Mouse (Mus musculus) embryo, embryonic 10 days (tissue): ENCODE data around the gene Mrtfa.
"Not testable (repeated sequence)": the region's sequence is repeated elsewhere in the genome, so short reads cannot be mapped to it uniquely, and the experiment has no call there.

Source experiments
- DNase-seq: peaks from one replicate; pipeline ENCODE4 v3.0.0-alpha.2; 2015; ENCODE audit warnings: low spot score

Gene Mrtfa

GRCm38 (mm10) chr15:81190630-81191178 lies at the start of gene Mrtfa:
TSS of gene Mrtfa (minus strand) at chr15:81190757.
- DNase-seq = peak; percentile 100

GRCm38 (mm10) chr15:81239794-81240343 lies 49.3 kb upstream of the Mrtfa start:
- no peak for DNase-seq

- peak; percentile 74 for DNase-seq
These were observed 48.7 kb upstream of the Mrtfa start for GRCm38 (mm10) chr15:81239261-81239660.

- no peak for DNase-seq
These were observed 46.9 kb upstream of the Mrtfa start for GRCm38 (mm10) chr15:81237471-81237870.

GRCm38 (mm10) chr15:81236062-81236461 lies 45.5 kb upstream of the Mrtfa start:
- DNase-seq = no peak

- DNase-seq = peak; percentile 86
These were observed 44.7 kb upstream of the Mrtfa start, which contains the start of gene Mchr1 for GRCm38 (mm10) chr15:81235086-81235920. TSS of gene Mchr1 (plus strand) at chr15:81235499.

- DNase-seq = no peak
These were observed 40.8 kb upstream of the Mrtfa start for GRCm38 (mm10) chr15:81231325-81231724.

GRCm38 (mm10) chr15:81229791-81230190 lies 39.2 kb upstream of the Mrtfa start:
- no peak for DNase-seq

- no peak for DNase-seq
These were observed 37.7 kb upstream of the Mrtfa start for GRCm38 (mm10) chr15:81228258-81228657.

- no peak for DNase-seq
These were observed 36.7 kb upstream of the Mrtfa start for GRCm38 (mm10) chr15:81227275-81227674.

- no peak for DNase-seq
These were observed 36.2 kb upstream of the Mrtfa start for GRCm38 (mm10) chr15:81226796-81227195.

- DNase-seq = no peak
These were observed 35.2 kb upstream of the Mrtfa start for GRCm38 (mm10) chr15:81225732-81226131.

- no peak for DNase-seq
These were observed 34.5 kb upstream of the Mrtfa start for GRCm38 (mm10) chr15:81225016-81225415.

GRCm38 (mm10) chr15:81221446-81221845 lies 30.9 kb upstream of the Mrtfa start:
- no peak for DNase-seq

- not testable (repeated sequence) for DNase-seq
These were observed 29.5 kb upstream of the Mrtfa start for GRCm38 (mm10) chr15:81220051-81220450.

GRCm38 (mm10) chr15:81219054-81219453 lies 28.5 kb upstream of the Mrtfa start:
- no peak for DNase-seq

GRCm38 (mm10) chr15:81216906-81217653 lies 26.5 kb upstream of the Mrtfa start:
- no peak for DNase-seq

GRCm38 (mm10) chr15:81212976-81213375 lies 22.4 kb upstream of the Mrtfa start:
- DNase-seq = peak; percentile 71

GRCm38 (mm10) chr15:81210496-81210895 lies 19.9 kb upstream of the Mrtfa start:
- DNase-seq = no peak

- no peak for DNase-seq
These were observed 11.9 kb upstream of the Mrtfa start for GRCm38 (mm10) chr15:81202462-81202861.

- DNase-seq = peak; percentile 79
These were observed 8.9 kb upstream of the Mrtfa start for GRCm38 (mm10) chr15:81199372-81199959.

- no peak for DNase-seq
These were observed 7.9 kb upstream of the Mrtfa start for GRCm38 (mm10) chr15:81198447-81198846.
